Mouse (Mus musculus): ENCODE measurements at regions not wholly inside any gene's neighbourhood (a gene's known extent, or its start where the extent isn't known, plus 50 kb on each side); places are given as distances from the start of the nearest gene placed in this dataset.

DNA sequence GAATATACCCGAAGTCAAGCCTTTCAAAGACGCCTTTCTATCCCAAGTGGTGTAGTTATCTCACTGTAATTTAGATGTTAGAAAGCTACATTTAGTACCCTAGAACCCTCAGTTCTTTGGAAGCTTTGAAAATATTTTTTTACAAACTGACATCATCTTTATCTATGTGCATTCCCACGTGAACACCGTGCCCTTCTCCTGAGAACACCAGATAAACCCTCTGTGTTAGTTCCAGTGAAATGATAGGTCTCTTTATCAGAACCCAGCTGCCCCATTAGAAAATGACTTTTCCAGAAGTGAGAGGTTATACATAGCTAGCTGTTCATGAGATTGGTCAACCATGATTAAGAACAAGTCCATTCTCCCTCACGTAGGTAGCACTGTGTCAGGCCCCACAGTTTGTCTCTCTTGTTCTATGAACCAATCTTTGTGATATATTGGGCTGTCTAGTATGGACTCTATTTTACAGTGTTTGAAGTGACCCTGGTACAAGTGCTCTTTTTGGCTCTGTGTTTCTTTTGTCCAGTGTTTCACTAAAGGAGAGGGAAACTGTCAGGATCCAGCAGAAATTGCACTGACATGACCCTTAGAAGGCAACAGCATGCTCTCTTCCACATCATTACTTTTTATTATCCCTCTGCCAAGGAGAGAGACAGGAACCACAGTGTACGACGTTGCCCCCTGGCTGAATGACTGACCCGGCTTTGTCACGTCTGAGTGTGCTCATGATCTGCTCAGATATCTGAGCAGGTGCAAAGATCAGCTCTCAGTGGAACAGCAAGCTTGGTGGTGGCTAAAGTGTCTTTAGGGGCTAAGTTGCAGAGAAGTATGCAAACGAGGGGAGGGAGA lies 1717.9 kb upstream of the Gm7489 start:
- TF ChIP-seq MYOG (IDR thresholded peaks at IDR 0.05; ENCODE audit: control insufficient read depth in 1 of 3, insufficient read depth in 1 of 3, insufficient read length in 2 of 3, low read depth in 2 of 3) (no peak), POLR2A (IDR thresholded peaks at IDR 0.05; ENCODE audit: insufficient read length, low read depth) (no peak), TCF12 (IDR thresholded peaks at IDR 0.05; ENCODE audit: insufficient read depth, poor library complexity, severe bottlenecking) (no peak), MAX (IDR thresholded peaks at IDR 0.05; ENCODE audit: low read depth) (no peak), SRF (IDR thresholded peaks at IDR 0.05; ENCODE audit: control insufficient read depth, insufficient read length, low read depth) (no peak), USF1 (IDR thresholded peaks at IDR 0.05; ENCODE audit: low read depth) (no peak), MYOD1 (IDR thresholded peaks at IDR 0.05; ENCODE audit: control insufficient read depth in 1 of 3, insufficient read length in 2 of 3, low read depth in 2 of 3) (no peak)

Data from myocyte (in vitro differentiated cells).